8 mouse cellular contexts compared by ENCODE assay signal in genomic region chr11:97415712-97416636, GRCm38 (mm10). TPM values are rescaled to one million over a fixed set of nuclear protein-coding genes. Genes with fewer than 3 reads are reported as not detected.
DNase-seq lines count a peak whose midpoint lies in the region; ATAC-seq lines count a peak whose summit lies in the region.

No protein-coding gene starts in this region.

- DNase-seq in NIH3T3 (ENCODE audit: low read depth), result peak; percentile 72
- no peak for DNase-seq in forebrain, embryonic 14.5 days (ENCODE audit: low spot score)
- peak; percentile 33 for DNase-seq in liver, embryonic 13.5 days
- no peak for DNase-seq in cerebellum, adult 18-20 months

- H3K4me3 ChIP-seq in erythroblast, embryonic 14.5 days (replicated peaks), result peak overlapping the region; percentile 84
- peak overlapping the region; percentile 40 for H3K4me3 ChIP-seq in forebrain, embryonic 14.5 days (ENCODE audit: low read depth, low read length)
- H3K4me3 ChIP-seq in hindbrain, embryonic 12.5 days, result peak overlapping the region; percentile 56
- H3K4me3 ChIP-seq in liver, embryonic 13.5 days (replicated peaks), result peak overlapping the region; percentile 86
- H3K4me3 ChIP-seq in neural tube, embryonic 13.5 days, result peak overlapping the region; percentile 50

- H3K9ac ChIP-seq in forebrain, embryonic 14.5 days (ENCODE audit: low read length), result peak overlapping the region; percentile 57
- H3K9ac ChIP-seq in hindbrain, embryonic 12.5 days, result peak overlapping the region; percentile 54
- H3K9ac ChIP-seq in liver, embryonic 13.5 days, result peak overlapping the region; percentile 91
- peak overlapping the region; percentile 68 for H3K9ac ChIP-seq in neural tube, embryonic 13.5 days

- no peaks in the 10 kb centered on the region for H3K27me3 ChIP-seq in erythroblast, embryonic 14.5 days (ENCODE audit: control insufficient read depth)
- H3K27me3 ChIP-seq in forebrain, embryonic 14.5 days (replicated peaks; ENCODE audit: control insufficient read depth, insufficient read depth, low read length), result no peaks in the 10 kb centered on the region; the same call in none of the 2 replicates
- H3K27me3 ChIP-seq in hindbrain, embryonic 12.5 days, result peaks cover 12% of the 10 kb centered on the region; the same call in 1 of the 2 replicates
- H3K27me3 ChIP-seq in liver, embryonic 13.5 days, result no peaks in the 10 kb centered on the region
- peaks cover 20% of the 10 kb centered on the region for H3K27me3 ChIP-seq in neural tube, embryonic 13.5 days

- H3K4me1 ChIP-seq in erythroblast, embryonic 14.5 days (ENCODE audit: control insufficient read depth), result peaks cover 86% of the 10 kb centered on the region
- H3K4me1 ChIP-seq in forebrain, embryonic 14.5 days (ENCODE audit: control insufficient read depth, insufficient read depth, low read length), result peaks cover 6% of the 10 kb centered on the region
- peaks cover 36% of the 10 kb centered on the region for H3K4me1 ChIP-seq in hindbrain, embryonic 12.5 days
- H3K4me1 ChIP-seq in liver, embryonic 13.5 days (replicated peaks), result peaks cover 67% of the 10 kb centered on the region
- peaks cover 39% of the 10 kb centered on the region for H3K4me1 ChIP-seq in neural tube, embryonic 13.5 days (replicated peaks)

- peak overlapping the region; percentile 56 for H3K4me2 ChIP-seq in forebrain, embryonic 14.5 days (ENCODE audit: low read length)
- peak overlapping the region; percentile 58 for H3K4me2 ChIP-seq in hindbrain, embryonic 12.5 days (replicated peaks)
- H3K4me2 ChIP-seq in liver, embryonic 13.5 days, result peak overlapping the region; percentile 100
- H3K4me2 ChIP-seq in neural tube, embryonic 13.5 days, result peak overlapping the region; percentile 59

- 3% methylated on average over 34 of the region's 49 CpGs for WGBS in forebrain, embryonic 14.5 days
- 2% methylated on average over 48 of the region's 49 CpGs for WGBS in hindbrain, embryonic 12.5 days
- 3% methylated on average over 49 of the region's 49 CpGs for whole genome bisulfite sequencing in liver, embryonic 13.5 days (ENCODE audit: insufficient replicate concordance)
- 3% methylated on average over 48 of the region's 49 CpGs for WGBS in neural tube, embryonic 13.5 days

- H3K9me3 ChIP-seq in erythroblast, embryonic 14.5 days (ENCODE audit: control insufficient read depth, low read length), result no peaks in the 10 kb centered on the region
- H3K9me3 ChIP-seq in forebrain, embryonic 14.5 days (replicated peaks; ENCODE audit: control insufficient read depth, low read length), result no peaks in the 10 kb centered on the region
- H3K9me3 ChIP-seq in hindbrain, embryonic 12.5 days (replicated peaks), result no peaks in the 10 kb centered on the region
- no peaks in the 10 kb centered on the region for H3K9me3 ChIP-seq in liver, embryonic 13.5 days (replicated peaks)
- no peaks in the 10 kb centered on the region for H3K9me3 ChIP-seq in neural tube, embryonic 13.5 days

- no peak for ATAC-seq in erythroblast, adult 5-6 weeks (replicated peaks; ENCODE audit: low FRiP score, poor library complexity, severe bottlenecking)
- ATAC-seq in forebrain, embryonic 14.5 days, result peak; percentile 54
- peak; percentile 49 for ATAC-seq in hindbrain, embryonic 12.5 days (ENCODE audit: low FRiP score)
- peak; percentile 48 for ATAC-seq in liver, embryonic 13.5 days (ENCODE audit: low read depth)
- ATAC-seq in neural tube, embryonic 13.5 days (ENCODE audit: low read depth), result peak; percentile 49

- H3K36me3 ChIP-seq in erythroblast, embryonic 14.5 days (ENCODE audit: control insufficient read depth), result peaks cover 19% of the 10 kb centered on the region
- H3K36me3 ChIP-seq in forebrain, embryonic 14.5 days (ENCODE audit: control insufficient read depth, insufficient read depth, low read length), result no peaks in the 10 kb centered on the region
- no peaks in the 10 kb centered on the region for H3K36me3 ChIP-seq in hindbrain, embryonic 12.5 days
- H3K36me3 ChIP-seq in liver, embryonic 13.5 days, result no peaks in the 10 kb centered on the region
- H3K36me3 ChIP-seq in neural tube, embryonic 13.5 days, result no peaks in the 10 kb centered on the region

- H3K27ac ChIP-seq in forebrain, embryonic 14.5 days (ENCODE audit: low read depth, low read length), result peak overlapping the region; percentile 39; the same call in 1 of the 2 replicates
- peak overlapping the region; percentile 64; the same call in 1 of the 2 replicates for H3K27ac ChIP-seq in hindbrain, embryonic 12.5 days
- peak overlapping the region; percentile 84 for H3K27ac ChIP-seq in liver, embryonic 13.5 days
- peak overlapping the region; percentile 53 for H3K27ac ChIP-seq in neural tube, embryonic 13.5 days (replicated peaks)

RNA-seq across cellular contexts. Expression of gene Arhgap23, which starts 0.6 kb away (rescaled TPM):
- polyA plus RNA-seq in erythroblast, embryonic 14.5 days (2012), result 28.7 and 30.6 TPM in 2 replicates
- total RNA-seq in erythroblast, adult 5-6 weeks (2015; ENCODE audit: low replicate concordance), result 21.3 and 21.9 TPM in 2 replicates
- total RNA-seq in erythroblast, adult 5-6 weeks (2017; ENCODE audit: low replicate concordance), result 25.6 and 30.2 TPM in 2 replicates
- 5.4 and 6.3 TPM in 2 replicates for polyA plus RNA-seq in forebrain, embryonic 14.5 days (2014; fragmentation: Nextera tagmentation; extraction: Ambion mirVana)
- polyA plus RNA-seq in hindbrain, embryonic 12.5 days (2016; fragmentation: Nextera tagmentation; extraction: Ambion mirVana), result 9.3 and 10.0 TPM in 2 replicates
- polyA plus RNA-seq in liver, embryonic 13.5 days (2015; fragmentation: Nextera tagmentation; extraction: Ambion mirVana), result 6.2 and 6.8 TPM in 2 replicates
- polyA plus RNA-seq in neural tube, embryonic 13.5 days (2015; fragmentation: Nextera tagmentation; extraction: Ambion mirVana), result 6.8 and 7.4 TPM in 2 replicates

RNA-seq across cellular contexts. Expression of gene Socs7, which starts 53.6 kb away (rescaled TPM):
- 0.19 and 0.24 TPM in 2 replicates for polyA plus RNA-seq in erythroblast, embryonic 14.5 days (2012)
- 1.0 and 3.1 TPM in 2 replicates for total RNA-seq in erythroblast, adult 5-6 weeks (2015; ENCODE audit: low replicate concordance)
- 2.0 and 3.1 TPM in 2 replicates for total RNA-seq in erythroblast, adult 5-6 weeks (2017; ENCODE audit: low replicate concordance)
- 5.7 and 5.9 TPM in 2 replicates for polyA plus RNA-seq in forebrain, embryonic 14.5 days (2014; fragmentation: Nextera tagmentation; extraction: Ambion mirVana)
- polyA plus RNA-seq in hindbrain, embryonic 12.5 days (2016; fragmentation: Nextera tagmentation; extraction: Ambion mirVana), result 7.0 and 9.1 TPM in 2 replicates
- polyA plus RNA-seq in liver, embryonic 13.5 days (2015; fragmentation: Nextera tagmentation; extraction: Ambion mirVana), result 1.0 and 1.1 TPM in 2 replicates
- 7.8 and 8.9 TPM in 2 replicates for polyA plus RNA-seq in neural tube, embryonic 13.5 days (2015; fragmentation: Nextera tagmentation; extraction: Ambion mirVana)

Comparison
In these comparisons a context has a peak if more than half of its experiments do, and no peak if none do; other contexts are left out.
1. DNase-seq: peak in NIH3T3 (single experiment) and liver, embryonic 13.5 days (single experiment); none in forebrain, embryonic 14.5 days (single experiment) and cerebellum, adult 18-20 months (0 of 2).
2. Peak in every context shown above with its lines, with median percentiles within 50 percentile points of each other: H3K4me3 ChIP-seq, H3K27ac ChIP-seq, H3K4me2 ChIP-seq and H3K9ac ChIP-seq.